Mouse (Mus musculus): Measurements from ENCODE around the gene Osgep.
A peak's percentile ranks its signal among the peaks of the same experiment; 100 is the strongest.
"Not testable (repeated sequence)": the region's sequence is repeated elsewhere in the genome, so short reads cannot be mapped to it uniquely, and the experiment has no call there.

The Osgep gene

GRCm38 (mm10) chr14:50931493-50932020, 6.9 kb upstream of the Osgep start:
- DNase-seq (ENCODE audit: low spot score): no peak

DNA sequence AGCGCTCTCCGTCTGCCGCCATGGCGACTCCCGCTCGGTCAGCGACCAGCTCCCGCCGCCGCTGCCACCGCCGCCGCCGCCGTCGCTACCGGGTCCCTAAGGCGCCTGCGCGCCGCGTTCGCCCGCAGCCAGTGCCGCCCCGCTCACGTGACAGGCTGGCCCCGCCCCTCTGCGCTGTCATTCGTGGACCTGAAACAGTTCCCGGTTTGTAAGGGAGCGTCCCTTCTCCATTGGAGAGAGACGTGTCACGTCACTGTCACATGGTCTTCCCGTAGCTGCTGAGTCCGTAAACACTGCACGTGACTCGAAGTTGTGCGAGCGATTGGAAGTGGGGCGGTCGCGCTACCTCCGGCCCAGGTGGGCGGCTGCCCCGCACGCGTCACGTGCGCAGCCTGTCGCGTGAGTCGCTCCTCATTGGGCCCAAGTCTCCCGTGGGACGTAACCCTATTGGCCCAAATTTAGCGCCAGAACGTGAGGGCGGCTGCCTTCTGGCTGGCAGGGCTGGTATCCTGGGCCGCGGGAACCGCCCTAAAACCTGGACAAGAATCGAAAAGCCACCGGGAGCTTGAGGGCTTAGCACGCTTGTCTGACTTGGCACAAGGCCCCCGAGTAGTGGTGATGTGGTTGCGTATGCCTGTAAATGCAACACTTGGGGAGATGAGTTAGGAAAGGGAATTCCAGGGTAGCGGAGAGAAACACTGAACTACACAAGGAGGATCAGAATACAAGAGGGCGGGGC, 6.2 kb upstream of the Osgep start, which contains the start of the genes Pip4p1 and Pnp:
TSS of gene Pip4p1 (minus strand) at position 103 of the 739 bp plus-strand sequence.
TSS of gene Pnp (plus strand) at position 329 of the 739 bp plus-strand sequence.
- DNase-seq (ENCODE audit: low spot score): peak; percentile 89

DNA sequence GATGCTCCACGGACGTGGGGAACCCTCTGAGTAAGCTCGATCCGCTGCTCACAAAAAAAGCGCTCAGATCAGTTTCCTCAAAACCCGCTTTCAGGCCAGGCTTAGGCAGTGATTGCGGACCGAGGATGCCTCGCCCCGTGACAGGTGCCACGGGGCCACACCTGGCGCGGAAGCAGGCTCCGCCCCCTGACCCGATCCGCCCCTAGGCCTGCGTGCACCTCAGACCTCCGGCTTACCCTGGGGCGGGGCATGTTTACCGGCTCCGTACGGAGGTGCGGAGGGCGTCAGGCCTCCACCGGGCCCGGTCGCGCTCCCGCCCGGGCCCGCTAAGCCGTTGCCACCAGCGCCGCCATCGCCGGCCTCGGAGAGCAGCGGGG, 5.7 kb upstream of the Osgep start:
- peak; percentile 4 for DNase-seq (ENCODE audit: low spot score)

DNA sequence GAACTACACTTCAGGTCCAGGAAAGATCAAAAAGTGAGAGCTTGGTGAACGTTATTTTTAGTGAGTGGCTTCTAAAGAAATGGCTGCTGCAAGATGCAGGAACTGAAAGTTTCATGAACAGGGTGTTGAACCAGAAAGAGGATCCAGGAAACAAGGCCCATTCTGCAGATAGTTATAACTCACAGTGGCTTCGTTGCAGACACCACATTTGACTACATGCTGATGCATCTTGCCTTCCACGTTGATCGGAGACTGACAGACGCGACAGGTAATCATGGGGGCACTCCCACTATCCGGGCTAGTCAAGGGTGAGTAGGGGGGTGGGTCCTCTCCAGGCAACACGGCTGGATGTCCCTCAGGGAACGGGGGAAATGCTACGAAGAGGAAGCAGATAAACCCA, 5.3 kb upstream of the Osgep start:
- no peak for DNase-seq (ENCODE audit: low spot score)

DNA sequence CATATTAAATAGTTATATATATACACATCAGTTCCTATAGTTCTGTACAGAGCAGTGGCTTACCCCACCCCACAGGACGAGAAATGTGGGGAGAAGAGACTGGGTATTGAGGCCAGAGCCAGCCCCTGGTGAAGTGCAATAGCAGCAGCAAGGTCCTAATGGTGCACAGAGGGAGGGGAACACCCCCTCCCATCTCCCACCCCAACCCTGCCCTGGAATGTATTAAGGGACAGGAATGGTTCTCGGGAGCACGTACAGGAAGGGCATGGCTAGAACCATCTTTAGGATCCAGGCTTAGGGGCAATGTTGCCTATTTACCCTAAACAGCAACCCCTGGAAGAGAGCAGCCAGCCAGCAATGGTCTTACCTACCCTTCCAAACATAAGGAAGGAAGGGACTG, 2.7 kb upstream of the Osgep start:
- DNase-seq (ENCODE audit: low spot score): no peak

- DNase-seq (ENCODE audit: low spot score): no peak
Observed at GRCm38 (mm10) chr14:50925111-50925920, 623 bp upstream of the Osgep start.

- not testable (repeated sequence) for DNase-seq (ENCODE audit: low spot score)
Observed at GRCm38 (mm10) chr14:50923437-50923836, 1.3 kb downstream of the Osgep start.

DNA sequence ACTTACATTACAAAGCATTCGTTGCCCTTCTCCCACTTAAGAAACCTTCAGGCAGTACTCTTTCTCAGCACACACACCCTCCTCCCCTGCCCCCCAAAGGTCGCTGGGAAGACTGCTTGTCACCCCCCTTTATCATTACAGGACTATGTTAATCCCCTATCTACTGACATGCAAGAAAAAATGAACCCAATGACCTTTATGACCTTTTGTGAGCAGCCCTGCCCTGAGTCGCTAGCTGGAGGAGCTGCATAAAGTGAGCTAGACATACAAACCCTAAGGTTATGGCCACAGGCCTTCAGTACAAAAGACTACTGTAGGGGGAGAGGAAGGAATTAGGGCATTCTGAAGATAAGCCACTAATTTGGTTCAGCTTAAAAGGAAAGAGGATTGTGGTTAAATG, 13.3 kb downstream of the Osgep start:
- DNase-seq (ENCODE audit: low spot score): no peak

DNA sequence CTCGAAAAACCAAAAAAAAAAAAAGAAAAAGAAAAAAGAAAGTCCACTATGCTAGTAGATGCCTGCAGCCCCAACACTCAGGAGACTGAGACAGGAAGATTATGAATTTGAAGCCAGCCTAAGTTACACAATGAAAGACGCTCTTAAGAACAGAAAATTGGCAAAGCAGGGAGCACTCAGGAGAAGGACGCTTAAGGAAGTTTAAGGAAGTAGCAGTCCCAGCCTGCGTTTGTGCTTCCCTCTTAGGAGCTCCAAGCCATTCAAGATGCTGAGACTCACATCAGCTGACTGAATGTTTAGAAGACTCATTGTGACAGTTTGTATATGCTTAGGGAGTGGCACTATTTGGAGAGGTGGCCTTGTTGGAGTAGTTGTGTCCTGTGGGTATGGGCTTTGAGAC, 16.6 kb downstream of the Osgep start:
- no peak for DNase-seq (ENCODE audit: low spot score)

- DNase-seq (ENCODE audit: low spot score): not testable (repeated sequence)
Observed at GRCm38 (mm10) chr14:50905327-50905726, 19.4 kb downstream of the Osgep start.

- no peak for DNase-seq (ENCODE audit: low spot score)
Observed at GRCm38 (mm10) chr14:50904828-50905129, 19.9 kb downstream of the Osgep start.

- DNase-seq (ENCODE audit: low spot score): no peak
Observed at GRCm38 (mm10) chr14:50903973-50904827, 20.5 kb downstream of the Osgep start.

- DNase-seq (ENCODE audit: low spot score): not testable (repeated sequence)
Observed at GRCm38 (mm10) chr14:50897992-50898391, 26.7 kb downstream of the Osgep start.

- DNase-seq (ENCODE audit: low spot score): no peak
Observed at GRCm38 (mm10) chr14:50897374-50897765, 27.3 kb downstream of the Osgep start, which contains the start of gene Klhl33. Klhl33 (minus strand) TSS chr14:50897507.

DNA sequence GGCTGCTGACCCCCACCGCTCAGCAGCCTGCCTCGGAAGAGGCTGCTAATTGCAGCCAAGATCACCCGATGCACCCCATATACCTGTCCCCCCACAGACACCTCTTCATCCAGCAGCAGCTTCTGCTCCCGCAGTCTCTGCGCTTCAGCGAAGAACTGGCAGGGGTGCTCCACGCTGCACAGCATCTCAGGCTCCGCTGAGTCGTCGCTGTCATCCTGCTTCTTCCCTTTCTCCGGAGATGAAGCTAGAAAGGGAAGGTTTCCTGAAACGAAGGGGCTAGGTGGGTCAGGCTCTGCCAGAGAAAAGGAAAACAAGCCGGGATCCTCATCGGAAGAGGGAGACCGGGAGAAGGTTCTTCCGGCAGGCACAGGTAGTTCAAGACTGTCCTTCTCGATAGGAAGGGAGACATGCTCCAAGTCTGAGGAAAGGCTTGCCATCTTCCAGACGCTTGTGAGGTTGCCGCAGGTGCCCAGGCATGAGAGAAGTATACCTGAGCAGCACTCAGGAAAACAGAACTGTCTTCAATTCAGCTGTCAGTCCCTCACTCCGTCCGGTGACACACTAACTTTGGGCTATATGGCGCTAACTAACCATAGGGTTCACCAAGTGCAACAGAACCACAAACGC, 27.8 kb downstream of the Osgep start:
- no peak for DNase-seq (ENCODE audit: low spot score)

GRCm38 (mm10) chr14:50895985-50896746, 28.5 kb downstream of the Osgep start:
- peak; percentile 21 for DNase-seq (ENCODE audit: low spot score)

GRCm38 (mm10) chr14:50895407-50895806, 29.3 kb downstream of the Osgep start:
- no peak for DNase-seq (ENCODE audit: low spot score)

- DNase-seq (ENCODE audit: low spot score): peak; percentile 7
Observed at GRCm38 (mm10) chr14:50892541-50893459, 31.9 kb downstream of the Osgep start.

DNA sequence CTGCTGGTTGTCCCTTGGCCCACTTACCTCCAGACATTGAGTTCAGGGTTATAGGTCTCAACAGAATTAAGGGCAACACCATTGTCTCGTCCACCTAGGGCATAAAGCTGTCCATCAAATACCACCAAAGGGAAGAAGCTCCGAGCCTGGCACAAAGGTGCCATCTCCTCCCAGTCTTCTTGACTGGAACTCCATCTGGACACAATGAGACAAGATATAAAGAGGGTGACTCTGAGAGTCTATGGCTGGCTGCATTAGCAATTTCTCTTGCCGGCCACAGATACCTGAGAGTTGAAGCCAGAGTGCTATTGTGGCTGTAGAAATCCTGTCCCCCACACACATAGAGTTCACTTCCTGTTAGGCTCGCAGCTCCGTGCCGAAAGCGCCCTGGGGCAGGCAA, 32.6 kb downstream of the Osgep start:
- no peak for DNase-seq (ENCODE audit: low spot score)

- DNase-seq (ENCODE audit: low spot score): no peak
Observed at GRCm38 (mm10) chr14:50891621-50892020, 33.1 kb downstream of the Osgep start.
